Mouse (Mus musculus) MEL (cell line): ENCODE results near the gene Borcs8.

ENCODE experiments used
- CTCF ChIP-seq, 3 experiments: IDR thresholded peaks in 2 of 3; conservative IDR thresholded peaks in 1 of 3; 2 replicates each; pipeline ENCODE4 v1.5.1; 2011 to 2012; ENCODE audit warnings: low read length in 3 of 3, low read depth in 2 of 3, mild to moderate bottlenecking in 2 of 3, improper control_type of control experiment in 1 of 3, inconsistent platforms in 1 of 3, mixed read lengths in 1 of 3, moderate library complexity in 1 of 3; ENCODE audit not compliant: control insufficient read depth in 1 of 3, insufficient read depth in 1 of 3, poor library complexity in 1 of 3, severe bottlenecking in 1 of 3
- ELF1 ChIP-seq: IDR thresholded peaks from 2 replicates; pipeline ENCODE4 v1.6.1; 2014; ENCODE audit warnings: low read depth, mild to moderate bottlenecking, inconsistent platforms, low read length, improper control_type of control experiment, moderate library complexity
- MAX ChIP-seq: IDR thresholded peaks from 2 replicates; pipeline ENCODE4 v1.6.1; 2011; ENCODE audit warnings: low read length, improper control_type of control experiment
- MYB ChIP-seq: IDR thresholded peaks from 2 replicates; pipeline ENCODE4 v1.6.1; 2011; ENCODE audit warnings: mild to moderate bottlenecking, low read depth, low read length, improper control_type of control experiment
- RAD21 ChIP-seq: IDR thresholded peaks from 2 replicates; pipeline ENCODE4 v1.6.1; 2011; ENCODE audit warnings: mild to moderate bottlenecking, low read depth, low read length, improper control_type of control experiment

GRCm38 (mm10) chr8:70117611-70118010, 21.7 kb upstream of the Borcs8 start:
- TF ChIP-seq CTCF (IDR thresholded peaks at IDR 0.05 in 2 of 3, conservative IDR thresholded peaks at IDR 0.05 in 1 of 3; ENCODE audit: control insufficient read depth in 1 of 3, insufficient read depth in 1 of 3, low read depth in 2 of 3, low read length in 3 of 3, poor library complexity in 1 of 3, severe bottlenecking in 1 of 3) (no peak), ELF1 (no peak), RAD21 (no peak), MYB (no peak), MAX (no peak)
